Mouse (Mus musculus): Measurements from ENCODE around the gene Gpr161.

Gene Gpr161

DNA sequence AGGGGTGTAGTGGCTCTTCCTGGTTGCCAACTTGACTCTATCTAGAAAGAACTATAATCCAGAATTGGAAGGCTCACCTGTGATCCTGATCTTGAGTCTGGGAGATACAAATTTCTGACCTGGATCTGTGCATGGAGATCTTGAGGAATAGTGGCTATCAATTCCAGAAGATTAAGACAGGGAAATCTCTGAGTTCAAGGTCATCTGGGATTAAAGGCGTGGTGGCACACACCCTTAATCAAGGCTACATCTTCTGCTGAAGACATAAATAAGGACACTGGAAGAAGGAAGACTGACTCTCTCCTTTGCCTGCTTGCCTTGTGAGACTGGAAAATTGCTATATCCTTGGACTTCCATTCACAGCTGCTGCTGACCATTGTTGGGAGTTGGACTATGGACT lies at the start of gene Gpr161:
Gpr161 (plus strand) TSS at position 301 of the 400 bp plus-strand sequence.
- DNase-seq (ENCODE audit: low spot score) = no peak

DNA sequence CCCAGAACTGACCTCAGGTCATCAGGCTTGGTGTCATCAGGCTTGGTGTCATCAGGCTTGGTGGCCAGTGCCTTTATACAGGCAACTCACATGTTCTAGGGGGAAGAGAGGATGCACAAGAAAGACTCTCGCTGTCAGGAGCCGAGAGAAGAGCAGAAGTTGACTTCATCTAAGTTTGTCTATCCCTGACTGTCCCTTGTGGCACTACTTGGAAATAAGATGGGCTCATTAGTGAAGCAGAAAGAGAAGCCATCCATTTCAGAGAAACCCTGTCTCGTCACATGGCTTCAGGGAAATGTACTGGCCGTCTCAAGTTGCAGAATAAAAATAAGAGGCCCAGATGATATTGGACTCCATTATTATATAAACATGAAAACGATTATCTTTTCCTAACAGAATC lies 49.0 kb upstream of the Gpr161 start:
- no peak for DNase-seq (ENCODE audit: low spot score)

DNA sequence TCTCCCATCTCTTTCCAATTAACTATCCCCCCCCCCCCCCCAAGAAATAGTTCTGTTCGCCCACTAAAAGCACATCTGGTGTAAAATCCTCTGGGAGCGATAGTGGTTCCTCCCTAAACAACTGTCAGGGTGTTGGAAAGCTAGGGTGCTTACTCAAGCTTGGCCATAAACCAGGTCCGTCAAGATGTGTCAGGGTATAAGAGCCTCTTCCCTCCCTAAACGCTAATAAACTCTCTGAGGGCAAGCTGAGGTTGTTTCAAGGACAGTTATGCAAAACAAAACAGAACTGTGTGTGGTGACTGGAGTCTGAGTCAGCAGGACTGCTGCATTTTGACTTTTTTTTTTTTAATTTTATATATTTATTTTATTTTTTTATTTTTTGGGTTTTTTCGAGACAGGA lies 48.5 kb upstream of the Gpr161 start:
- DNase-seq (ENCODE audit: low spot score) = peak; percentile 27

DNA sequence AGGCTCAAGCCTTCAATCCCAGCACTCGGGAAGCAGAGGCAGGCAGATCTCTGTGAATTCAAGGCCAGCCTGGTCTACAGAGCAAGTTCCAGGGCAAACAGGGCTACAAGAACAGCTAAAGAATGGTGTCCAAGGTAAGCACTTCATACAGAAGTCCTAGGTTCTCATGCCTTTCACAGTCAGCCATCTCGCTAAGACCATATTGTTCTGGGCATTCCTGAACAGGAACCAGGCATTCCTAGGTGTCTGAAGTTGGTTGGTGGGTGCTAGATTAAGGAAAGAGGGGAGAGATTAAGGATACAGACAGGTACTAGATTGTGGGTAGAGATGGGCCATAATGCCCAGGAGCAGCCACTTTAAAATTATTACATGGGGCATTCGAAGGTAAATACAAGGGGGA lies 47.8 kb upstream of the Gpr161 start:
- no peak for DNase-seq (ENCODE audit: low spot score)

DNA sequence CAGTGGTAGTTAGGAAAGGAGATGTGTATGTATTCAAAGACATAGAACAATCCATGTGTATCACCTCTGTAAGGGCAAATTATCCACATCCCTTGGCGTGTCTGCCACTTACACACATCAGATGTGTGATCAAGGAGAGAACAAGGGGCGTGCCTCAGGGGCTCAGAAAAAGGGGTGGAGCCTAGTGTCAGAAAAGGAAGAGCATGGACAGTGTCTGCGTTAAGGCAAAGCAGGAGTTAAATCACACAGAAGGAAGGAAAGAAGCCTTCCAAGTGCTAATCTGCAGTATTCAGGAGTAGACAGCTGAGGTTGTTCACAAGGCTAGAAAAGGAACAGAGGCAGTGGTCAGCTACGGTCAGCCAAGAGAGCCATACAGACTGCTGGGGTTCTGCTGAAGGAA lies 46.7 kb upstream of the Gpr161 start:
- DNase-seq (ENCODE audit: low spot score) = no peak

DNA sequence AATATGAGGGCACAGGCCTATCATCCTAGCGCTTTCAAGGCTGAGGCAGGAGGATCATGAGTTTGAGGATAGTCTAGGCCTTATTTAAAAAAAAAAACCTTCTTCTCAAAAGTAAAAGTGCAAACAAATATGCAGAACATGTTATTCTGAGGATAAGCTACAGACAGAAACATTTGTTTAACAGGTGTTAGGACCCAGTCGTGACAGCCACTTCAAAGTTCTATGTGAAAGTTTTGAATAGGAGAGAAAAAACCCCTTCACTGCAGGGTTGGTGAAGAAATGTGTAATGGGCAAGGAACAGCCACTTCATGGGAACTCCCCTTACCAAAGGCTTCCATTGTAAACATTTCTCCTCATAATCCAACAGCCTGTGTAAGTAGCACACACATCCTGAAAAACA lies 45.0 kb upstream of the Gpr161 start:
- no peak for DNase-seq (ENCODE audit: low spot score)

DNA sequence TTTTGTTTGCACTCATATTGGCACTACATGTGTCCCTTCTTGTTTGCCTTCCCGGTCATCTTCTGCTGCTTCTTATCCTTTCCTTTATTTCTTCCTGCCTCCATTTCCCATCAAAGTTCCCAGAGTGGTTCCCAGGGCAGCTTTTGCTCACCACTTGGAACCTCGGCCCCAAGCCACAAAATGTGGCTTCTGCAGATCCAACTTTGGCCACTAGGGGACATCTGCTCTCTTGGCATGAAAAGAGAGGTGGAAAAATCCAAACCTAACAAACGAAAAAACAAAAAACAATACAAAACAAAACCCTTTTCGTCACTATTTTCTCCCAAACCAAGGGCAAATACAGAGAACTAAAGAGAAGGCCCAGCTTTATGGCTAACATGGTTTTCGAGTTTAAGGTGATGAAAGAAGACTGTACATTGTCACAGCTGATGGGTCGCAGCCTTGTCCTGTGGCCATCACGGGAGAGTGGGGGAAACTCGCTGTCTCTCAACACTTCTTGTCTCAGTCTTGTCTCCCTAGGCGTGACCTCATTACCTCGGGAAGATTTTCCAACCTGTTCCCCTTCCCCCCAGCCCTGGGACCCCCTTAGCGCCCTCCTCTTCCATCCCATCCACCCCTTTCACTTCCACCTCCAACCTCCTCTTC lies 43.4 kb upstream of the Gpr161 start:
- peak; percentile 60 for DNase-seq (ENCODE audit: low spot score)

DNA sequence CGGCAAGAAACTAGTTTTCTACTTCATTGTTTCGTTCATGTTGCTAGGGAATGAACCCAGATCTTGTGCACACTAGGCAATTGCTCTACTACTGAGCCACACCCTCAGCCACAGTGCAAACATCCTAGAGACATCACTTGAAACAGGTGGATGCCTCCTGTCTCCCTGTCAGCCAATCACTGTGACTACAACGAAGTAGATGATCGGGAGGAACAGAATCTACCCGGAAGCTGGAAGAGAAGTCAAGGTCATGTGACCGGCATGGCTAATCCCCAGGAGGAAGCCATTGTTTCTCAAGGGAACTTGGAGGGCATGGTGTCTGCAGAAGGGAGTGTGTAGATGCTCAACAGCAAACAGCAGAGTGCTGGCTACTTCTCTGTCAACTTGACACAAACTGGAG lies 20.6 kb upstream of the Gpr161 start:
- no peak for DNase-seq (ENCODE audit: low spot score)

DNA sequence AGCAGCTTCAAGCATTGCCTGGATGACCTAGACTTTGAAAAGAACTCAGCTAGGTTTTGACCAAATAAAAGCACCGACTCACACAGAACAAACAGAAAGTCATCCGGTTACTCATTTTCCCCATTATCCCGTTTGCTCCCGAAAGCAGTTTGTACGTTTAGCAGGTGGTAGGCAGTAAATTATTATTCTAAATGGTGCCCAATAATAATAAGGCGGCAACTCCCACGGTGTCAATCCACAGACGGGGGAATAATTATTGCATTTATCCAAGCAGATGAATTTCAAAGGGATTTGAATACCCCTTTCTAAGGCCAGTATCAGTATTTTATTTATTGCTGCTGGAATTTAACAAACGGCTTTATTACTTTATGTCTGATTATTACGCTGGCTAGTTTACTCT lies 14.8 kb upstream of the Gpr161 start:
- no peak for DNase-seq (ENCODE audit: low spot score)

DNA sequence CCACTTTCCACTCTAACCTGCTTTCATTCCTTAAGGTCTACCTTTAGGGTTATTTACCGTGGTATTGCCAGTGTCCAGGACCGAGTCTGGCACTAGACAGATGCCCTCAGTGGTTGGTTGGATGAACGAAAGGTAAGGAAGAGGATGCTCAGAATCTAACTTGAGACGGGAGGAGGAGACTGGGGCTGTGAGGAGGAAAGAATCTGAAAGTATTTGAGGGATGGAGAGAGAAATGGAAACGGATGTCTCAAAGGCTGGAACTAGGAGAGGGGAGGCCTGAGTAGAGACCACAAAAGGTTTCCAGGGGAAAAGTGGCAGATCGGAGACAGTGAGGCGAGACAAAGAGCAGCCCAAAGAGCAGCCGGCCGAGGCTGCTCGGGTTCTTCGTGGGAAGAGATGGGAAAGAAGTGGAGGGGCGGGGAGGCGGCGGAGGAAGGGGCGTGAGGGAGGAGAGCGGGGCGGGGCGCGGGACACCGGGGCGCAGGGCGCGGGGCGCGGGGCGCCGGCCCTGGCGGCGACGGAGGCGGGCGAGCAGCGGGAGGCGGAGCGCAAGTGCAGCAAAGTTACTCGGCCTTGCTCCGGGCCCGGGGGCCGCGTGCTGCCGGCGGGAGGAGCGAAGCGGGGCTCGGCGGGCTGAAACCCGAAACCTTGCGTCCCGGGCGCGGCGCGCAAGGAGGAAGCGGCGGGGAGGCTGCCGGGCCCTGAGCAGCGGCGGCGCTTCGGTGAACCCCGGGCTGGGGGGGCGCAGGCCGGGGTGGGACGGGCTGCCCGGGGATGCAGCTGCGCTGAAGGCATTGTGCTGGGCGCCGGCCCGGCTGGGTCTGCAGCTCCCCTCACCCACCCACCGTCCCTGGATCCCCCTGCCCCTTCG lies 14.0 kb upstream of the Gpr161 start:
- peak; percentile 66 for DNase-seq (ENCODE audit: low spot score)

DNA sequence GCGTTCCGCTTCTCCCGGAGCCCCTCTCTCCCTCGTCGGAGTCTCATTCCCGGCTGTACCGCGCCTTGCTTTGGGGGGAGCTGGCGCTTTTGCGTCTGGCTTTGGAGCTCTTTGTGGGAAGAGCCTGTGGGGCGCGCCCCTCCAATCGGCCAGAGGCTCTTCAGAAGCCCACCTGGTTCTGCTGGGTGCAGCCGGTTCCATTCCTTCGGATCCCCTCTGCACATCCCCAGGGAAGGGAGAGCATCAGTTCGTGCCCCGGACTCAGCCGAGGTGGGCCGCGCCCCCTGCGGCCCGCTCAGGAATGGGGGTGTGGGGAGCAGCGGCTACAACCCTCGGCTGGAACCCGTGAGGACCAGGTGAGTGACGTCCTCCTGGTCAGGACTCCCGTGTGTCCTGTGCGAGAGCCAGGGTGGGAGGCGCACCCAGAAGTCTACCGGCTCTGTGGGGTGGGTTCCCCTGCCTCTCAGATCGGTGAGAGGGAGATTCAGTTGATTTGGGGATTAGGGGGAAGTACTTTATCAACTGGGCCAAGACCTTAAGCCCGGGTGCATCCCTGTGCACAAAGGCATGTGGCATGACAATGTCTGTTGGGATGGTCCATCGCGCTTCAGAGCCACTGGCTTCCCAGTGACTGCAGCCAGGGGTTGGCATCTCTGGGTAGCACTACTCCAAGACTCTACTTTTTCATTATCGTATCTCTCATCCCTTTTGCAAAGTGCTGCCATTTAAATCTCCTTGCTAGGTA lies 13.2 kb upstream of the Gpr161 start:
- no peak for DNase-seq (ENCODE audit: low spot score)

DNA sequence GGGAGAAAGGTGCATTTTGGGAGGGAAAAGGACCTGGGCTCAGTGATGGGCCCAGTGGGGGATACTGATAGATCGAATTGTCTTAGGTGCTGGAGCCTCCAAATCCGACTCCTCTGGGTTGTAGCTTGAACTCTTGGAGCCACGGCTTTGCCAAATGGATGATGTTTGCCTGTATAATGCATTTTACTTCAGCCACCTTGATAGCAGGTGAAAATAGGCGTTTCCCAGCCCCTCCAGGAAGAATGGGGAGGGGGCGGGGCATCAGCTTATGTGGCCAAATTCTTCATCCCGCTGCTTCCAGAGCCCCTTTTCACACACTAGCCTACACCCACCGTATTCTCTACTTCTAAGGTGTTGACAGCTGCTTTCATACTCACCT lies 12.6 kb upstream of the Gpr161 start:
- no peak for DNase-seq (ENCODE audit: low spot score)

DNA sequence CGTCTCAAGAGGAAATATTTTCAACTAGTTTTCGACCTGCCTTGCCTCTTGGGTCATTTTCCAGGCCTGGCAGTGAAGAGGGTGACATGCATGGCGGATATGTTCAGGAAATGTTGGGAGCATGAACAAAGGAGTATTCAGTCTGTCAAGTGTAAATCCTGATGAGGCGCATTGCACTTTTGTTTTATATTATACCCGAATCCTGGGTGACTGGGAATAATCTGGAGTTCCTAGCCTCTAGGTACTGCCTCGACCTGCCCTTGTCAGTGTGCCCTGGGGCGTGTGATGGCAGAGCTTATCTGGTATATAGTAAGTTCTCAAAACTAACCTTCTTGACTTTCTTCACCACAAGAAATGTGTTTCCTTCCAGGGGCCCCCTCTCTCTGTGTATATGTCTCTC lies 11.5 kb upstream of the Gpr161 start:
- no peak for DNase-seq (ENCODE audit: low spot score)

DNA sequence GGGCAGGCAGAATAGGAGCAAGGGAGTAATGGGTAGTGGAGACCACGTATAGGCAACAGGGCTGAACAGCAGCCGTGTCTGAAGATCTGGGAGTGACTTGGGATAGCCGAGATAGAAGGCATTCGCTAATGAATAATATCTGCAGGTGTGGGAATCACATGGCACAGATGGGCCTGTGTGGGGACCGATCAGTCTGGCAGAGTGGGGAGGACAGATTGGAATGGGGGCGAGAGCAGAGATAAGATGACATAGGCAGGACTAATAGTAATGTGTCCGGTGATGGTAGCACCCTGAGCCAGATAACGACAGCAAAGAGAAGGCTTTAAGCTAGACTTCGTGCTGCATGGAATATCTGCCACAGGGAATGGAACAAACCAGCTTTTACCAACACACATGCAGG lies 7.4 kb upstream of the Gpr161 start:
- no peak for DNase-seq (ENCODE audit: low spot score)

DNA sequence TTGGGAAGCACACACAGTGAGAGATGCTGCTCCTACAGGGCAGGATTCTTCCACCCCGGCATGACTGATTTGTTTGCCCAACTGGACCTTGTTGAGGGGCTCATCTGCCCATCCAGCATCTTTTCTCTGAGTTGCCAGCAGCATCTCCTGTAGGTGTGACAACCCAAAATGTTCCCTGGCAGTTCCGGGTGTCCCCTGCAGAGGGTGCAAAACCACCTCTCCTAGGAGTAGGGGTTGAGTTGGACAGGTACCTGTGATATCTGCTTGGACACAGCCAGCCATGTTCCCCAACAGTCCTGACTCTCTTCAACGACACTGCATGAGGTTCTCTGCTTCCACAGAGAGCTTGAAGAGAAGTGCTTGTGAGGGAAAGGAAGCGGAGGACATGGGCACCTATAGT lies 5.8 kb upstream of the Gpr161 start:
- peak; percentile 31 for DNase-seq (ENCODE audit: low spot score)

DNA sequence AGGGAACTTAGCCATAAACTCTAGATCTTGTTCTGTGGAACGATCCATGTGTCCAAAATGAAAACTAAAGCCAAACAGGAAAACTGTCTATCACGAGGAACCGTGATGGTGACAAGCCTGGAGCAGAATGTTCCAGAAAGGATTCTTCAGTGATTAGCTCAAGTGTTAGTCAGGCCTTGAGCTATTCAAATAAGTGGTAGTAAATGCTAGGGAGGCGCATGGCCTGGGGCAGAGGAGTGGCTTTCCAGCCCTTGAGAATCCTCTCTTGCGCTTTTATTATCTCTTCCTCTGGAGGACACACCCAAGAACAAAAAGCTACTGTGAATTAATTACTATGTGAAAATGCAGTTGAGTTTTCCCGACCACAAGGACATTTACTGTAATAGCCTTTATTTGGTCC lies 4.0 kb upstream of the Gpr161 start:
- no peak for DNase-seq (ENCODE audit: low spot score)

DNA sequence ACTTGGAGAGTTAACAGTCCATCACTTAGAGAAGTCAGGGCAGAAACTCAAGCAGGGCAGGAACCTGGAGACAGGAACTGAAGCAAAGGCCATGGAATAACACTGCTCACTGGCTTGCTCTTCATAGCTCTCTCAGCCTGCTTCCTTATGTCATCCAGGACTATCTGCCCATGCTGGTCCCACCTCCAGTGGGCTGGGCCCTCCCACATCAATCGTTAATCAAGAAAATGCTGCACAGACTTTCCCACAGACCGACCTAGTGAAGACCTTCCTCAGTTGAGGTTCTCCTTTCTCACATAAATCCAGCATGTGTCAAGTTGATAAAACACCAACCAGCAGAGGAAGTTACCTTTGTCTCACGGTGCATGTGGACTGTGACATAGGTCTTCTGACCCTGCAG lies 5.5 kb downstream of the Gpr161 start:
- no peak for DNase-seq (ENCODE audit: low spot score)

DNA sequence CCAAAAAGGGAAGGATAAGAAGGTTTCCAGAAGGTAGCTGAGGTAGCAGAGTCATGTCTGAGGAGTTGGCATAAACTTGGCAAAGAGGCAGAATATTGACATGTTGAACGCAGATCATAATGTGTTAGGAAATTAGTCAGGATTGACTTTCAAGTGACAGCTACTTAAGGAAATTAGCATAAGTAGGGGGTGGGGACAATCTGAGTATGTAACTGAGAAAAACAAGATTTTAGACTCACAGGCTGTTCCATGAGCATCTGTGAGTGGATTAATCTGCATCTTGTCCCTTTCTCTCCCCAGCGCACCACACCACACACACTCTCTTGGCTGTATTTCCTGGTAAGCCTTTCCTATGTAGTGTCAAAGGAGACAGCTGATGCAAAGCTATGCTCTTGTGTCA lies 6.0 kb downstream of the Gpr161 start:
- DNase-seq (ENCODE audit: low spot score) = no peak

DNA sequence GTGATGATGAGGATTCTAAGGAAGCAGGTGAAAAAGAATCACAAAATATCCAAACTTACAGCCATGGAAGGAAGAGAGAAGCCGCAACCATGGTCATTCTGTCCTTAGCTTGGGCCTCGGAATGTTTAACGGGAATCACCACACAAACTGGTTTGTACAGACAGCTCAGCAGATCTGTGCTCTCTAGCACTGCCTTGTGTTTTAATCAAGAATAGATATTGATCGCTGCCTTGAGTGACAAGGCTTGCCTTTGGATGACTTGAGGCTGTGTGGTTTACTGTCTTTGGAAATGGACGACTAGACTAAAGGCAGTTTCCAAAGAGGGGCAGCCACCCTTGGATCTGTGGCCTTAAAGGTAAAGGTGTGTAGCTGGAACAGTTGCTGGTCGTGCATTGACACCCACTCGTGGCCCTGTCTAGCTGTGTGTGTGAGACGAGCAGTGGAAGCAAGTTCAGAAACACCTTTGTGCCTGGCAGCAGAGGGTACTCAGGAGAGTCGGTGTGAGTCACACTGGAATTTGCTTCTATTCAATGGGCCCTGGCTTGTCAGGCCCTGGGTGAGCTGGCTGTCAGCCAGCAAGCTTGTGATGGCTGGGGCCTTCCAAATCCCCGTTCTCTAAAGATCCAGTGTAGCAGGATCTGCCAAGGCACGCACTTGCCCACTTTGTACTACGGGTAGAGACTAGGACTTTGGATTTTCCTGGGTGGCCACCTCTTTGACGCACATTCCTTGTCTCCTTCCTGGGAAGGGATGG lies 7.0 kb downstream of the Gpr161 start:
- DNase-seq (ENCODE audit: low spot score) = peak; percentile 57

DNA sequence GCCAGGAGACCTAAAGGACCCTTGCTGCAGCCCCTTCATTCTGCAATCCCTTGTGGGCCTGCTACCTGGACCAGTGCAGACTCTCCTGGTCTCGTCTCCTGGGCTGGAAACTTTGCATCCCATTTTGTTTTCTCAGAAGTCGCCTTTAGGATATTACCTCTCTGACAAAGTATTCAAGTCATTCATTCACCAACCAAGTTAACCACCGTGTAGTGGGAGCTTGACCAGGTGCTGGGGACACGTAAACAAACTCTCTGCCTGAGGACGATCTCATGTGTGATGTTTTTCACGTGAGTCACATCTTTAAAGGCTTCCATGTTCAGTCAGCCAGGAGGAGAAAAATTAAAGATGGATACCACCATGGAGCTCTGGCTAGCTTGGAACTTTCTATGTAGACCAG lies 7.6 kb downstream of the Gpr161 start:
- DNase-seq (ENCODE audit: low spot score) = no peak

DNA sequence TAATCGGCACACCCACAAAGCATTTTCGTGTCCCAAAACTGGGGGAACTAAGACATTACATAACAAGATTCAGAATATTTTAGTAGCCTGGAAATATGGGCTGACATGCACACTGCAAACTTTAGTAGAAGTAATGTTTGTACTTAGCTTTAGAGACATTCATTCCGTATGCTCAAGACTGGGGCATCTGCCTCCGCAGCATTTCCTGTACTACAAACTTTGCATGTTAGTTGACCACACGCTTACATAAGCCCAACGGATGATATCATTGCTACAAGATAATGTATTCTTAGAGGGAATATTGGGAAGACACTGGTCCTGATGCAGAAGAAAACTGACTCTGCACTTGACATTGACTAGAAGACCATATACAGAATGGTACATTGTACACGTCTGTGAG lies 8.8 kb downstream of the Gpr161 start:
- DNase-seq (ENCODE audit: low spot score) = no peak

DNA sequence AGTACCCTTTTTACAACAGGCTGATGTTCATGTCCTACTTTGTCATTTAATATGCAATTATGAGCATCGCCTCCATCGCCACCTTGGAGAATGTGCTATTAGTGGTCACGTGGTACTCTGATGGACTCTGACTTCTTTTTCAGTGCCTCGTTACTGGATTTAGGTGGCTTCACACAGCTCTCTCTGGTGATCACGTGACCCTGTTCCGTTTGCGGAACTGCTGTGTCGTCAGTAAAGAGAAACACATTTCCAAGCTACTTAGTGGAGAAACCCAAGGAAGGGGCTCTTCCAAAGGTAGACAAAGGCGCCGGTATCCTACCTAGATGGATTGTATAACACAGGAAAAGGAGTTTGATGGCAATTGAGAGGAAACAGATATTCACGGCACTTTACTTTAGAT lies 12.6 kb downstream of the Gpr161 start:
- DNase-seq (ENCODE audit: low spot score) = no peak

All from urinary bladder, postnatal 25 days (tissue).